Mouse (Mus musculus) A20 (cell line): ENCODE measurements around the gene Per3.

Source experiments
- DNase-seq: peaks from one replicate; pipeline ENCODE4 v3.0.0-alpha.2; 2011; ENCODE audit warnings: low read depth, low spot score

The Per3 gene

DNA sequence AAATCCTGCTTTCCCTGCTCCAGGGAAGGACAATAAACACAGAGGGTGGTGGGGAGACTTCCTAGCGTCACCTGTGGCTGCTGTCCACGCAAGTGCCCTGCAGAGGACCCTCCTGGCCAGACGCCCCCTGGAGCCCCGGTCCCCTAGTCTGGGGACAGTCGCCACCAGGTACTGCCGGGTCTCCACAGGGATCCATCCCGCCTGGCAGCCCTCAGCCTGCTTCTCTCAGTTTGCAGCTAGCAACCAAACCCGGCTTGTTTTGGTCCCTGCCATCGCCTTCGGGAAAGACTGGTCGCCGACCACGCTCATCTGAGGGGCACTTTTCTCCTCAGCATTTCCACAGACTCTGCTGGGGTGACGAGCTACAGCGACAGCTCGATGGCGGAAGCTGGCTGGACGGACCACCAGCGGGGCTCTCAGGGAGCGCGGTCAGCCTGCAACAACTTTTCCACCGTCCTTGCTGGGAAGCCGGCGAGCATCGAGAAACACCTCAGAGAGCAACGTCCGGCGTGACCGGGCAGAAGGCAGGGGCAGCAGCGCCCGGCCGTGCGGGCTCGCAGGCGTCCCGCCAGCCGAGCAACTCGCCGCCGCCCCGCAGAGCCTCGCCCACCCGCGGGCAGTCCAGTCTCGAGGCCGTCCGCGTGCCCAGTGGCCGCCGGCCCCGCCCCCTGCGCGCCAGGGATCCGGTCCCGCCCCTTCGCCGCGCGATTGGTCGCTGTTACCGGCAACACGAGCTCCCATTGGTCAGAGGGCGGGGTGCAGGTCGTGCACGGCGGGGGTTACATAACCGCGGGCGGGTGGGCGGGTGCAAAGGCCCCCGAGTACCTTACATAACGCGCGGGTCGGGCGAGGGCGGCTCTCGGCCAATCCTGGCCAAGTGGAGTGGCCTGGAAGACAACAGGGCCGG, at the start of gene Per3:
Per3 (minus strand) TSS at position 629 of the 907 bp plus-strand sequence.
- peak; percentile 94 for DNase-seq

DNA sequence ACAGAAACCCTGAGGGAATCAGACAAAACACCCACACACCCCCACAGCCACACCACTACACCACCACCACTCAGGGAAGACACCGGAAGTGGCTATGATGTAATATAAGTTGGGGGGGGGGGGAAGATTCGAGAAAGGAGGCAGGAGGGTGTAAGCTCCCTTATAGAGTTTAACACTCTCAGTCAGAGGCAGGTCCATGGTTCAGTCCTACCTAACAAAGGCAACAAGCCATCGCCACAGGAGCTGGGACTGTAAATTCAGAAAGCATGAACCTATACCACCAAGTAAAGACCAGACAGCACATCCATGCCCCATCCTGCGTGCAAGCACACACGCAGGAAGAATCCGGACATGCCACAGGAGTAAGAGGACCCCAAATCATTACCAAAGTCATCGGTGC, 44.8 kb upstream of the Per3 start, which contains the start of gene Gm13090:
Gm13090 (plus strand) TSS at position 301 of the 400 bp plus-strand sequence.
- no peak for DNase-seq

DNA sequence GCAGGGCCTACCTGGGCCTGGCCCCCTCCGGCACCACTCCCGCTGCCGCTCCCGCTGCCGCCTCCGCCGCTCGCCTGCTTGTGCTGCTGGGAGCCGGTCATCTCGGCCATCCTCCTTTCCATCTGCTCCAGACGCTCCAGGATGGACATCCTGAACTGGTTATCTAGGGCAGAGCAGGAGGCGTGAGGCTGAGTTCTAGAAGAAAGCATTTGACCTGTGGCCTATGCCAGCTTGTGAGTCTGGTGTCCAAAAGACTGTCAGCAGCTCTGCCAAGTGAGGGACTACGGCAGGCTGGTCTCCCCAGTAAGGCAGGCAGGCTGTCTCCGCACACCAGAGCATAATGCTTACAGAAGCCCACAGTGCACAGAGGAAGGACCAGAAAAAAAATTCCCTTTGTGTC, 44.4 kb upstream of the Per3 start:
- DNase-seq = no peak

DNA sequence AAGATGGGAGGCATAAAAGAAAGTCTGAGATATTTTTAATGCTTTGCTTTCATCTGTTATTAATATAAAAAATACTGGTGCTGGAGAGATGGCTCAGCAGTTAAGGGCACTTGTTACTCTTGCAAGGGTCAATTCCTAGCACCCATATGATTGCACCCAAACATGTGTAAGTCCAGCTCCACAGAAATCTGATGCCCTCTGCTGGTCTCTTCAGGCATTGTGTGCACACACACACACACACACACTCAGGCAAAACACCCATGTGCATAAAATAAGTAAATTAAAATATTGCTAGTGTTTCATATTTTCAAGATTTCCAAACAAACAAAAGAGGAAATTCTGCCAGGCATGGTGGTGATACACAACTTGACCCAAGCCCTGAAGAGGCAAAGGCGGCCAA, 42.9 kb upstream of the Per3 start:
- DNase-seq = no peak

DNA sequence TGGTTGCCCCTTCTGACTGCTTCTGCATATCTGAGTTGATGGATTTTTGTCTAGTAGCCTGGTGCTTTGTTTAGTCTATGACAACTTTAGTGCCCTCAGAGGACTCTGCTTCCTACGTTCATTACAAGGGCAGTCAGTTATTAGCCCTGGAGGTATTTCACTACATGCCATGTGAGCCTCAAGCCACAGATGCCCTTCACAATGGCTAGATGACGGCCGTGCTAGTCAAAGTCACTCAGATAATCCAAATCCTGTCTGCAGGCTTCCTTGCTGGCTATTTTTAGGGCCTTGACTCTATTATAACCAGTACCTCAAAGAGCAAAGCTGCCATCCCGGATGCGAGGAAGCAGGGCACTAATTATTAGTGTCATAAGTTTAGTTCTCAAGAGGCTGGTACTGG, 38.6 kb upstream of the Per3 start:
- no peak for DNase-seq

DNA sequence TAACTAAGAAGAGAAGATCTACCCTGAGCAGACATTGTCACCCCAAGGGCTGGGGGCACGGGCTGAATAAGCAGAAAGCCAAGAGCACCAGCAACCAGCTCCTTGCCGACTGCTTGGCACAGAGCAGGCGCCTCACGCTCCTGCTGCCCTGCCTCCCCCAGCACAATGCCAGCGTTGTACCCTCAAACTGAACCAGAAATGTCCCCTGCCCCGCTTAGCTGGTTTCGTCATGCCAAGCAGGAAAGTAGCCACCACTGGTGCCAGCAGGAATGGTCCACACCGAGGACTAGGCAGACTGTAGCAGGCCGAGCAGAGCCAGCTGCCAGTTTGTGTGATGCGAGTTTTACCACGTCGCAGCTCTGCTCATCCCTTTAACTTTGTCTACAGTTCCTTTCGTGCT, 37.5 kb upstream of the Per3 start:
- DNase-seq = no peak

DNA sequence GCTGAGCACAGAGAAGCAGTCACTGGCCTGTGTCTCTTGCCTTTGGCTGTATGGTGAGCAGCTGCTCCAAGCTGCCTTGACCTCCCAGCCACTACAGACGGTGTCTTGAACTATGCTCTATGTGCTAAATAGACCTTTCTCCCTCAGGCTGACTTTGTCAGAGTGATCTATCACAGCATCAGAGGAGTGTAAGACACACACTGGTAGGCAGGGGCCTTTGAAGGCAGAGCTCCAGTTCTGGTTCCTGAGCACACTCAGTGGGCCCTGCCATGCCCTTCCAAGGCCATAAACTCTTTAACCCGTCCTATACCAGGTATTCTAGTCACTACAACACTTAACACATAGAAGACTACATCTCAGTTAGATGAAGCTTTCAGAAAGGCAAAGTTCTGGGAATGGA, 36.9 kb upstream of the Per3 start:
- DNase-seq = no peak

DNA sequence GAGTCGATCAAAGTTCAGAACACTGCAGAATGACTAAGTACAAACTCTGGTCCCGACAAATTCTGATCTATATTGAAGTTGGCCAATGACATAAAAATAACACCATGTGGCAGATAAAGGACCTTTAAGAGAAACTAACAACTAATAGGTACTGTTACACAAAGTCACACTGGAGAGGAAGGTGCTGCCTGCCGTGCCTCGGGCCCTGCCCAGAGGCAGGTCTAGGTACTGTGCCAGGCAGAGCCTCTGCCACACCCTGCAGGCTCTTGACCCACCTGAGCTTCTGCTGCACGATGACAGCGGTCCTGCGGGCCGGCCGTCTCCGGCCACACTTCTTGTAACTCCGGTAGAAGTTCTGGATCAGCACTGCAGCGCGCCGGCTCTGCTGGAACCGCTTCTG, 30.4 kb upstream of the Per3 start:
- DNase-seq = no peak

DNA sequence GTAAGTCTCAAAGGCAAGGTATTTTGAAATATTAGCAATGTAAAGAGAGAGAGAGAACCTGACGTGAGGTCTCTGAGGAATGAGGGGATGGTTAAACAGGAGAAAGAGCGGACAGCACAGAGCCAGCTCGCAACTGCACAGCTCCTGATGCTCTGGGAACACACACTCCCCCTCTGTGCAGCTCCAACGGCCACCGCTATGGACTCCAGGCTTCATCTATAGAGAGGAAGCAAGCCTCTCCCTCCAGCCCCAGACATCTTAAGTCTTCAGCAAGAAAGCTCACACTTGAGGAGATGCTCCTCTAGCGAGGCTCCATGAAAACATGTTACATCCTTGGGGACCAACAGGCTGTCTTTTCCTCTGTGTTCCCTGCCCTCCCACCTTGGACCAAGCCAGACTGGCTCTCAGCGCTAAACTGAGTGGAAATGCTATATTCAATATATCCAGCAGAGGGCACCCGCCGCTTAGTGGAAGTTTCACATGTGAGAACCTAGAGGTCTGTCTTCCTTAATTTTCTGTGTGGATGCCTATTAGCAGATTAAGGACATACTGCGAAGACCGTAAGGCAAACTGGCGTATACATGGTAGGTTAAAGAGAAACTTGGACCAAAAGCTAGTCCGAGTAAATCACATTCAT, 28.8 kb upstream of the Per3 start:
- DNase-seq = peak; percentile 56

DNA sequence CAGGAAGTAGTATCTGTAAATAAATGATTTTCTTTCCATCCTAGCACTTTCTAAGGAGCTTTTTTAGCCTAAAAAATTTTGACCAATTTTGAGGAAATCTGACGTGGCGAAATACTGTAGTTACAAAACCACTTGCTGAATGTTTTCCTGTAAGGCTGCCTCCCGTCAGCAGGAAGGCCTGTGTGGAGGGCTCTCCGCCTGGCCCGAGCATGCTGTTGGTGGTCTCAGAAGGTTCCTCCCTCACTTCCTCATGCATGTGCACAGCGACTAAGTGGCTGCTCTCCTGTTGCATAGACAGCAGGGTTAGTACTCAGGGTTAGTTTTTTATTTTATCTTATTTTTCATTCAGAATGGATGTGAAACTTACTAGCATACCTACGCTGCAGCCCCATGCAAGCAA, 26.5 kb upstream of the Per3 start:
- no peak for DNase-seq

DNA sequence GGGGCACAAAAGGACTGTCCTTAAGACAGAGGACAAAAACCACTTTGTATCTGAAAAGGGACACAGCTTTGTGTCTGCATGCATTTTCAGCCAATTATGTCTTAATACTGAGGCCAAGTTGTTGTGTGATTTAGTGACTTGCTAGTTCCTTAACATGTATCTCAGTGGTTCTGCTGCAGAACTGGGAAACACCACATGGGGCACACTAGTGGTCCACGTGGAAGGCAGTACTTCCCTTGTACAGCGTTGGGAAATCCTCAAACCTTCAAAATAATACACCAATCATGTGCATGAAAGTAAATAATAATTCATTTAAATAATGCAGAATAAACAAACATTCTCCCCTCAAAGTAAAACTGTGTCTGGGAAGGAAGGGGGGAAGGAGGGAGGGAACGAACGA, 24.3 kb upstream of the Per3 start:
- DNase-seq = no peak

DNA sequence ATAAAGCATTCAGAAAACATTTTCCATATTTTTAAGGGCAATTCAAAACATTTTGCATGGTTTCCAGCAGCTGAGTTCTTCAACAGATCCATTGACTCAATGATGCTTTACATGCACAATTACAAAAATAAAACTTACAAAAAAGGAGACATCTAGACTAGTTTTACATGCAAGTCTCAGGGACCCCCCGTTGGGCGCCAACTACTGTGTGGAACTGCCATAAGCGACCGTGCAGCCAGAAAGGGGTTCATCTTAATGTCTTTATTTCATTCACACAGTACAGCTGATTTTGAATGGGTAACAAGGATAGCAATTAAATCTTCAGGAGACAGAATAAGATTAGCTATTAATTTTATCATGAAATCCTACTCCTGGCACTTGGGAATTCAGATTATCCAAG, 15.1 kb upstream of the Per3 start:
- no peak for DNase-seq

DNA sequence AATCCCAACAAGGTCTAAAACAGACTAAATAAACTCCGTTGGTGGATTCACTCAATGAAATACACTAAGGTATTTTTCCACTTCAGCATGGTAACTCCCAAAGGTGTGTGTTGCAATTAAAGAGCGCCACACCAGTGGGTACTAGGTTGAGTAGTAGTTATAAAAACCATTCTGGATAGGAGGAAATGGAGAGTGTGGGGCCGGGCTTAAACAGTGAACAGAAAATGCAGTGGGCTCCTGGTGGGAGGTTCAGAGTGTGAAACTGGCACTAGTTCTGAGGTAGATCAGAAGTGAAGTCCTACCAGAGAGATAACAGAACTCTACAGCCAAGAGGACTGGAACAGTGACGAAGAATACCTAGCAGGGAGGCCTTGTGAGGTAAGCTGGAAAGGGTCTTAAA, 14.2 kb upstream of the Per3 start:
- no peak for DNase-seq

DNA sequence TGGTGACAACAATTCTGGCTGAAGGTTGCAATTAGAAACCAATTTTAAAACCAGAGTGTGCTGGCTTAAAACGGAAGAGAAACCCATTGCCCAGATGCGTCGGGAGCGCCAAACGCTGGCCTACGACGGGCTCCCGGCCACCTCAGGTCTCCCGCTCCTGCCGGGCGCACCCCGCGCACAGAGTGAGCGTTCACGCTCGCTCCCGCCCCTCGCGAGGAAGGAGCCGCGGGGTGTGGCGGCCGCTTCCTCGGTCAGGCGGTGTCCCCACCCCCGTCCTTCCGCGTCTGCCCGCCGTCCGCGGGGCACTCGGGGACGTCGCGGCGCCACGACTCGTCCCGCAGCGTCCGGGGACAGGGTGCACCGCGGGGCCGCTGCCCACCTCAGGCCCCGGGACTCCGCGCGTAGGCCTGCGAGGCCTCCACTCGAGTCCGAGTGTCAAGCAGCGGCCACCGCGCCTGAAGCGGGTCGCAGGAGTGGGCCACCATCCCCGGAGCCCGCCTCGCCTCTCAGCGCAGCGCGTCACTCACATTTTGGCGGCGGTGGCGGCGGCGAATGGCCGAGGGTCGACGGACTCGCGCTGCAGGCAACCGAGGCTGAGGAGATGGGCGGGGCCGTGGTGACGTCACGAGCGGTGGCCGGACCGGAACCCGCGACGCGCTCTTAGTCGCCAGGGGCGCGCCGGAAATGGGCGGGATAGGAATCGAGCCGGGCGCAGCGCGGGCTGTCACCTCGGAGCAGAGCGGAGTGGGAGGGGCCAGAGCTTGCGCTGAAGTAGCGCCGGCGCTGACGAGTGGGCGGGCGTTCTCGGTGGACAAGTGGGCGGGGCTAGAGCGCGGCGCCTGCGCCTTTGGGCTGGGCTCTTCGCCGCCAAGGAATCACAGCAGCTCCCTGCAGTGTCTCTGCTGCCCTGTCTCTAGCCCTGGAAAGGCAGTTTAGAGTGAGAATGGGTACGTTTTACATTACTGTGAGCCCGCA, 13.2 kb upstream of the Per3 start, which contains the start of gene Vamp3:
Vamp3 (minus strand) TSS at position 617 of the 975 bp plus-strand sequence.
- peak; percentile 100 for DNase-seq

DNA sequence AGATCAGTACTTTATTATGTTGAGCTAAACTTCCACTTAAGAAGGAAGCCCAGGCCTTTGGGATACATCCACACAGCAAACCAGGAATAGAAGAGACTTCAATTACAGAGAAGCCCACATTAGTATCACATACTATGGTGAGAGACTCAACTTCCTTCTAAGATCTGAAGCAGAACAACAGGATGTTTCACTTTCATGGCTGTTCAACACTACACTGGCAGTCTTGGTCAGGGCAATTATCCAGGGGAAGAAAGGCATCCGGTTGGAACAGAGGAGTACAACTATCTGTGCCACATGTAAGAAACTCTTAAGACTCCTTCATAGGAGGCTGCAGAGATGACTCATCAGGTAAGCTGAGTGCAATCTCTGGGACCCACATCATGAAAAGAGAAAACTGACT, 6.7 kb upstream of the Per3 start:
- no peak for DNase-seq

DNA sequence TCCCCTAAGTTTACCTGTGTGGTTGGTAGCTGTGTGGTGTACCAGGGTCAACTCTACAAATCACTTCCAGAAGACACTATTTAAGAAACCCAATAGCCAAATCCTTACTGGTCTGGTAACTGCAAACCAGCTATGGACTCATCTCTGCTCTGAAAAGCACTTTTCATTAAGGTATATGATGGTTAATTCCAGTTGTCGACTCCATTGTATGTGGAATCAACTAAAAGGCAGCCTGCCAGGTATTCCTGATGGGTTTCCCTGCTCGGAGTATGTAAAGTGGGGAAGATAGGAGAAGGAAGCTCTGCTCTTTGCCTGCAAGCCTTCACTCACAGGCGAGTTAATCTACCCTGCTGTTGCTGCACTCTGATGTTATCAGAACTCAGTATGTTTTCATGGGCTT, 2.1 kb upstream of the Per3 start:
- no peak for DNase-seq

DNA sequence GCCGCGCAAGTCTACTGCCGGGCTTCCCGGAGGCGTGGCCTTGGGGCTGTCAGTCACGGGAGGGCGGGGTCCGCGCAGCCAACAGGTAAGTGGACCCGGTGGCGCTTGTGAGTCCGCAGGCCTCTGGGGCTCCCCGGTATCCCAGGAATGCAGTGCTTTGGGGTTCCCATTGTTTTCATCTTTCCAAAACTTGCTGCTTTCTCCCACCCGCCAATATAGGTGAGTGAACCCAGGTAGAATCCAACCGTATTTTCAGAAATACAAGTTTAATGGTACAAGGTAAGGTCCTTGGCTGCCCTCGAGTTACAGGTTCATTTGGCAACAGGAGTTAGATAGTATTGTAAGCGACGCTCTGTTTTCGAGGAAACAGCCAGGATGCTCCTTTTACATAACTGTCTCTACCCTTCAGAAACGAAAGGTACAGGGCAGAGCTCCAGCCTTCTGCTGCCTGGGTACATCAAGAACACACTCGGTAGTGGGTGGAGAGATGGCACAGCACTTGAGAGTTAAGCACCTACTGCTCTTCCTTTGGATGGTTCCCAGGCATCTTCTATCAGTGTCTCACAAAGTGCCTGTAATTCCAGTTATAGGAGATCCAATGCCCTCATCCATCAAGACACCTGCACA, 592 bp upstream of the Per3 start:
- DNase-seq = no peak

DNA sequence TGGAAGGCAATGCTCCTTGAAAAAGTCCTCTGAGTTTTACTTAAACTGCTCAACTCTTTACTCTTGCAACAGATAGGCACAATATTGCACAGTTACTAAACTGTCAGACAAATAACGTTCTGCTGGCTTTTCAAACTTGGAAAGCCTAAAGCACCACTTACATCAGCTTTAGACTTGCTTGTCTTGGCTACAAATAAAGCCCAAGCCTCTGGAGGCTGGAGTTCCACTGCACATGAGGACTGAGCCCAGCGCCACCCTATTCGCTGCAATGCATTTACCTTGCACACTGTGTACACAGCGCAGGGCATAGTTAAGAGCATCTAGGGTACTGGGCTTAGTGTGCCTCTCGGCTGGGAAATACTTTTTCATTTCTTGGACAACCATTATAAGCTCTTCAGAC, 1.2 kb downstream of the Per3 start:
- no peak for DNase-seq

DNA sequence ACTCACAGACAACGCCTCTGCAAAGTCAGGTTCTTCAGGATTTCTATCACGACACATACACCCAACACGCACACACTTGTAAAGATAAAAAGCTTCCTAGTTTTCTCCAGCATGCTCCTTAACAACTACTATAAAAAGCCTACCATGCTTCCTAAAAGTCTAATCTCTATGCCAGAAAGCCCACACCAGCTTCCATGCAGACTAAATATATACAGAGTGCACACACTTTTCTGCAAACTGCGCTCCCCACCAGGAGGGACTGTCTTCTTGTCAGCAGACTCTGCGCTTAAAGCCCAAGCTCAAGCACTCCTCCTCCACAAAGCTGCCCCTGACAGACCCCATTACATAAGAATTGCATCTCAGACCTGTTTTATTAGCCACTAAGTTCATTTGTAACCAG, 3.0 kb downstream of the Per3 start:
- no peak for DNase-seq

DNA sequence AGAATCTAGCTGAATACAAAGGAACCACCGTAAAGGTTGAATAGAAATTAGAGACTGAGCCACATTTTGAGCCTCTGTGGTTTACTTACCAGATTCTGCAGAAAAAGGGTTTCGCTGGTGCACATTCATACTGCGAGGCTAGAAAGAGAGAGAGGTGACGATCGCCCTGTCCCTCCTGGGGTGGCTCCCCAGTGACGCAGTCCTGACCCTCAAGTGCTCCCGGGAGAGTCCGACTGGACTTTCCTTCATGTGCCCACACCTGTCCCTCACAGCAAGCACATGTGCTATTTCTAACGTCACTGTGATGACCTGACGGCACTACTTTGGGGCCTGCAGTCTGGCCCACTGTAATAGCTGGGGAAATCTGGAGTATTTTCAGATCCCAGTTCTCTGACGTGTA, 6.7 kb downstream of the Per3 start:
- DNase-seq = no peak

DNA sequence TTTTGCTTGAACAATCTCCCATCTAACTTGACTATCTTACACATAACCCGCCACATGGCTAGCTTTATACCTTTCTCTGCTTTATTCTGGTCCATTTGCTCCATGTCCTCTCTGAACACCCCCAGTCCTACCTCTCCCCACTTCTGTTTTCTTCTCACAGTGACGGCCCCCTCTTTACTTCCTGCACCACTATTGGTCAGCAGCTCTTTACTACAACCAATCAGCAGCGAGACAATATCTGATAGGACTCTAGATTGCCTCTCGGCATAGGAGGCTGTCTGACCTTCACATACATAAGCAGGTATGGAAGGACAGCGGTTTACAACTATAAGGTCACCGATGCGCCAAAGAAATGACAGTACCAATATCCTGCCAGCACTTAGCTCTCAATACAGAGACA, 7.9 kb downstream of the Per3 start:
- no peak for DNase-seq
